Mouse (Mus musculus) heart, adult 2 months (tissue): ENCODE measurements around the gene Ahnak2. TPM values are rescaled to one million over a fixed set of nuclear protein-coding genes. Genes with fewer than 3 reads are reported as not detected.
A peak's percentile ranks its signal among the peaks of the same experiment; 100 is the strongest.
"Not testable (repeated sequence)": the region's sequence is repeated elsewhere in the genome, so short reads cannot be mapped to it uniquely, and the experiment has no call there.

Experiments used
- DNase-seq, 2 experiments: peaks; one replicate each; pipeline ENCODE4 v3.0.0; 2021
- H3K27ac ChIP-seq: fragments of 200-600 bp; 2 replicates; pipeline ENCODE4 v1.8.1; 2022
- H3K27me3 ChIP-seq: fragments of 200-500 bp; 2 replicates; pipeline ENCODE4 v1.6.1; 2012; ENCODE audit warnings: mild to moderate bottlenecking, low read length, inconsistent platforms, mixed read lengths; ENCODE audit not compliant: control insufficient read depth, insufficient read depth
- H3K36me3 ChIP-seq: fragments of 200-500 bp; 2 replicates; pipeline ENCODE4 v1.6.1; 2012; ENCODE audit warnings: low read length, inconsistent platforms; ENCODE audit not compliant: control insufficient read depth, insufficient read depth
- H3K4me1 ChIP-seq: fragments of 200-500 bp; 2 replicates; pipeline ENCODE4 v1.6.1; 2011; ENCODE audit warnings: low read length; ENCODE audit not compliant: control insufficient read depth, insufficient read depth
- H3K4me3 ChIP-seq: fragments of 200-600 bp; 2 replicates; pipeline ENCODE4 v1.8.1; 2022
- H3K79me2 ChIP-seq: fragments of 200-500 bp; replicated peaks from 2 replicates; pipeline ENCODE4 v1.6.1; 2012; ENCODE audit warnings: mild to moderate bottlenecking, inconsistent platforms, low read length, moderate library complexity, mixed read lengths; ENCODE audit not compliant: control insufficient read depth, insufficient read depth
- H3K9ac ChIP-seq: fragments of 200-500 bp; 2 replicates; pipeline ENCODE4 v1.6.1; 2012; ENCODE audit warnings: low read depth, mild to moderate bottlenecking, control low read depth, inconsistent platforms, low read length, mixed read lengths
- CTCF ChIP-seq: fragments of 200-600 bp; IDR thresholded peaks from 2 replicates; pipeline ENCODE4 v1.8.1; 2022; ENCODE audit warnings: antibody characterized with exemption, mild to moderate bottlenecking, moderate library complexity
- EP300 ChIP-seq: fragments of 200-500 bp; IDR thresholded peaks from 2 replicates; pipeline ENCODE4 v1.6.1; 2011; ENCODE audit warnings: low read depth, low read length, control low read depth; ENCODE audit not compliant: insufficient read depth
- POLR2A ChIP-seq: fragments of 200-500 bp; IDR thresholded peaks from 2 replicates; pipeline ENCODE4 v1.6.1; 2011; ENCODE audit warnings: mild to moderate bottlenecking, low read depth, low read length, control low read depth; ENCODE audit not compliant: insufficient read depth
- WGBS: fragments of 180-500 bp; shearing (Covaris S2); methylation state at CpG from one replicate; pipeline ENCODE4 v1.1.7; 2018; 5-methylcytosine and 5-hydroxymethylcytosine counted together
- intact Hi-C: fragments of 180-260 bp; cut with DNase I; formaldehyde crosslinking; loops from one replicate; pipeline ENCODE4 v1.15.1; 2025
- polyA plus RNA-seq: library from polyadenylated mRNA; depleted of rRNA; stranded (reverse); fragments of >200 nt; gene quantifications from 2 replicates; pipeline ENCODE4 v1.2.3, GENCODE M21; 2012
- total RNA-seq, 2 experiments: library from RNA; stranded (reverse); gene quantifications; 2 replicates each; pipeline ENCODE4 v1.2.3; 2021

The Ahnak2 gene
- total and polyA plus RNA-seq, 3 experiments: 5.4 to 15.7 (median 14.8) TPM

DNA sequence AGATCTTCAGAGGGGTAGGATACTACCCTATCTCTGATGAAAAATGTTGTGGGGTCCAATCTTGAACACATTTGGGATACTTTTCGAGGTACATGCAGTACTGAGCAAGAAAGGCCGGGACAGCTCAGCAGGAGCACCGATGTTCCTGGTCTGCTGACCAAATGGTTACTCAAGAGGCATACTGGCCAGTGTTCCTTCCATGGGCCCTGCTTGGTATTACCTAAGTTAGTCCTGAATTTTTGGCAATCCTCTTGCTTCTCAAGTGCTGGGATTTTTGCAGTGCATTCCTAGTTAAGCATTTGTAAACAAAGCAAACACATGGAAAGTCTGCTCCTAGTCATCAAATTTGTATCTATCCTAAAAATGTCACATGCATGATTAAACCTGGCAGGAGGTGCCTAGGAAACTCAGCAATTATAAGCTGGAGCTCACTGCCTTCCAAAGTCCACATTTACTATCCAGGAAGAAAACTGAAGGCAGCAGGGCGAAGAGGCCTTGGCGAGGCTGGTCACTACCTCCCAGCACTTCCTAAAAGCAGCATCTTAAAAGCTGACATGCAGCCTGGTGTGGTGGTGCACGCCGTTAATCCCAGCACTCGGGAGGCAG lies 16.7 kb upstream of the Ahnak2 start:
- H3K36me3 ChIP-seq: peaks cover 8% of the 10 kb centered on the region
- no peak for DNase-seq
- H3K27me3 ChIP-seq: no peaks in the 10 kb centered on the region
- WGBS: 87% methylated on average over 8 of the region's 8 CpGs
- no peaks in the 10 kb centered on the region for H3K79me2 ChIP-seq
- H3K27ac ChIP-seq: no peak overlapping the region
- intact Hi-C loops: no loop called here
- no peak overlapping the region for H3K9ac ChIP-seq
- peaks cover 18% of the 10 kb centered on the region for H3K4me1 ChIP-seq
- TF ChIP-seq POLR2A (no peak), EP300 (no peak), CTCF (no peak)
- H3K4me3 ChIP-seq: no peak overlapping the region

DNA sequence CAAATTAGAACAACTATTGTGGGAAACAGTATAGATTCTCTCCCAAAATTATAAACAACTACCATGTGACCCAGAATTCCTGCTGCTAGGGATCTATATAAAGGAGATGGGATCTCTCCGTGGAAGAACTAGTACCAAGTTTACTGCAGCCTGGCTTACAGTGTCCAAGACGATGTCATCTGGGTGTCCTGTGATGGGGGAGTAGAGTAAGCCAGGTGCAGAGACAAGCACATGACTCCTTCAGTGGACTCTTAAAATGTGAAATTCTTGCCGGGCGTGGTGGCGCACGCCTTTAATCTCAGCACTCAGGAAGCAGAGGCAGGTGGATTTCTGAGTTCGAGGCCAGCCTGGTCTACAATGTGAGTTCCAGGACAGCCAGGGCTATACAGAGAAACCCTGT lies 14.4 kb upstream of the Ahnak2 start:
- not testable (repeated sequence) for H3K27me3 ChIP-seq, H3K4me1 ChIP-seq, H3K27ac ChIP-seq, H3K4me3 ChIP-seq, H3K36me3 ChIP-seq, H3K79me2 ChIP-seq, H3K9ac ChIP-seq, DNase-seq
- WGBS: 80% methylated on average over 7 of the region's 7 CpGs
- intact Hi-C loops: loop anchor here (1.0 kb wide), 1 partner anchor 26 kb away; no protein-coding TSS in a partner anchor

DNA sequence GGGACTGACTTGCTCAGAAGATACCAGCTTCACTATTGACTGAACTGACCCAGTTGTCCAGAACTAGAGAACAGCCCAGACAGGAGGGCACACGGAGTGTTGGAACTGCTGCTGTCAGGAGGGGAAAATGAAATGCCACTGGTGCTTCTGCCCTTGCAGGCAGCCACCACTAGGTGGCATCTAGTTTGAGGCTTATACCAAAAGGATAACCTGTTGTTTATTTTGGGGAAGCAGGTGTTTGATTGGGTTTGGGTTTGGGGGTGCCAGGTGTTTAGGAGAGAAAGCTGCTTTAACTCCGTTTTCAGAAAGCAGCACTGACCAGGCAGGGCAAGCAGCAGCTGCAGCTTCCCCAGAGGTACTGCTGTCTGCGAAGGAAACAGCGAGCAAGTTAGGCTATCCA lies 13.8 kb upstream of the Ahnak2 start:
- no peak overlapping the region for H3K27ac ChIP-seq
- H3K4me3 ChIP-seq: no peak overlapping the region
- H3K79me2 ChIP-seq: no peaks in the 10 kb centered on the region
- H3K36me3 ChIP-seq: no peaks in the 10 kb centered on the region
- WGBS: 59% methylated on average over 4 of the region's 4 CpGs
- intact Hi-C loops: loop anchor here (1.0 kb wide), 1 partner anchor 27 kb away; no protein-coding TSS in a partner anchor
- no peak overlapping the region for H3K9ac ChIP-seq
- peaks cover 3% of the 10 kb centered on the region; the same call in 1 of the 2 replicates for H3K4me1 ChIP-seq
- peak; percentile 48 to 63 for DNase-seq
- no peak for TF ChIP-seq EP300
- TF ChIP-seq CTCF: peak; percentile 93
- H3K27me3 ChIP-seq: no peaks in the 10 kb centered on the region

DNA sequence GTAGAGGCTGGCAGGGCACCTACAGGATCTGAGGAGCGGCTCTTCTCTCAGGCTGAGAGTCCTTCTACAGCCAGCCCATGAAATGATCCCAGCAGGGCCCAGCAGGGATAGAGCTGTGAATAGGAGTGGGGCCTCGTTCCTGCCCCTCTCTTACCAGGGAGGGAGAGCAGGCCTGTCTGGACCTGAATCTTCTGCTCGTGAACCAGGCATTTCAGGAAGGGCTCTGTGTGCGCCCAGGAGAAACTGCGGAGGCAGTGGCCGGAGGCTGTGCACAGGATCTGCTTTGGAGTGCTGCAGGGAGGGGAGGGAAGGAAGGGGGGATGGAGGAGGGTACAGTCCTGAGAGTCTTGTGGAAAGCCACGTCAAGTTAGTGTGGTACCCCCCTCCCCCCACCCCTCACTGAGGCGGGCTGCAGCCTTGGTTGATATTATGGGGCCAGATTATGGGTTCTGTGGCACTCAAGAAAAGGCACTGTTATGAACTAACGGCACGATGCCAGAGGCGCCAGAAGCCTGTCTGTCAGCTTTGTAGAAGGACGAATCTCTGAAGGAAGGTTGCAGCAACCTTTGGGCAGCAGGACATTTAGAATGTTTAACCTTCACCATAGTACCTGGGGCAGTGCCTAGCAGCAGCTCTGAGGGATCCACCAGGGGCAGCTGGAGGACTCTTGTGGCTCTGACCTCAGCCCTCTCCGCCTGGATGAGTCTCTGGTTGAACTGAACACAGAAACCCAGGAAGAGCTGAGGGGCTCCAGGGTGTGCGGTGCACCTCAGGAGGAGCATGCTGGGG lies 12.4 kb upstream of the Ahnak2 start:
- intact Hi-C loops: no loop called here
- no peaks in the 10 kb centered on the region for H3K27me3 ChIP-seq
- H3K27ac ChIP-seq: no peak overlapping the region
- H3K36me3 ChIP-seq: no peaks in the 10 kb centered on the region
- no peak for TF ChIP-seq POLR2A
- TF ChIP-seq CTCF: no peak
- no peak for TF ChIP-seq EP300
- H3K4me1 ChIP-seq: no peaks in the 10 kb centered on the region
- DNase-seq: no peak
- H3K4me3 ChIP-seq: no peak overlapping the region
- WGBS: 84% methylated on average over 14 of the region's 14 CpGs
- H3K9ac ChIP-seq: no peak overlapping the region
- H3K79me2 ChIP-seq: no peaks in the 10 kb centered on the region

DNA sequence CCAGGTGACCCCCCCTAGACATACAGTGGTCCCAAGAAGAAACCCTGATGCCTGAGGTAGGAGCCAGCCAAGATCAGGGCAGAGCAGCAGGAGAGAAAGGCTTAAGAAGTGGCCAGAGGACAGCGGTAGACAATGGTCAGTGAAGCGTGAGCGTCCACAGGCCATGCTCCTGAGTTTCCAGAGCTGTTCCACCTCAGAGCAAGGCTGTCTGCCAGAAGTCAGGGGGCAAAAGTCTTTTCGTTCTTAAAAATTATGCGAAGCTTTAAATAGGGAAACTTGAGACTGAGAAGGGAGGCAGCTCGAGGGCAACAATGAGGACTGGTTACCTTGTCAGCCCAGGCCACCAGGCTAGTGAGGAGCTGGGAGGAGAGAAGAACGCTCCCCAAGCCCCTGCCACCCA lies 10.9 kb upstream of the Ahnak2 start:
- no peaks in the 10 kb centered on the region for H3K36me3 ChIP-seq
- no peak for DNase-seq
- intact Hi-C loops: no loop called here
- no peak for TF ChIP-seq EP300
- TF ChIP-seq POLR2A: no peak
- no peak for TF ChIP-seq CTCF
- no peak overlapping the region for H3K9ac ChIP-seq
- WGBS: 94% methylated on average over 7 of the region's 7 CpGs
- no peak overlapping the region for H3K4me3 ChIP-seq
- H3K27ac ChIP-seq: no peak overlapping the region
- no peaks in the 10 kb centered on the region for H3K27me3 ChIP-seq
- no peaks in the 10 kb centered on the region; the same call in 1 of the 2 replicates for H3K4me1 ChIP-seq
- H3K79me2 ChIP-seq: no peaks in the 10 kb centered on the region

DNA sequence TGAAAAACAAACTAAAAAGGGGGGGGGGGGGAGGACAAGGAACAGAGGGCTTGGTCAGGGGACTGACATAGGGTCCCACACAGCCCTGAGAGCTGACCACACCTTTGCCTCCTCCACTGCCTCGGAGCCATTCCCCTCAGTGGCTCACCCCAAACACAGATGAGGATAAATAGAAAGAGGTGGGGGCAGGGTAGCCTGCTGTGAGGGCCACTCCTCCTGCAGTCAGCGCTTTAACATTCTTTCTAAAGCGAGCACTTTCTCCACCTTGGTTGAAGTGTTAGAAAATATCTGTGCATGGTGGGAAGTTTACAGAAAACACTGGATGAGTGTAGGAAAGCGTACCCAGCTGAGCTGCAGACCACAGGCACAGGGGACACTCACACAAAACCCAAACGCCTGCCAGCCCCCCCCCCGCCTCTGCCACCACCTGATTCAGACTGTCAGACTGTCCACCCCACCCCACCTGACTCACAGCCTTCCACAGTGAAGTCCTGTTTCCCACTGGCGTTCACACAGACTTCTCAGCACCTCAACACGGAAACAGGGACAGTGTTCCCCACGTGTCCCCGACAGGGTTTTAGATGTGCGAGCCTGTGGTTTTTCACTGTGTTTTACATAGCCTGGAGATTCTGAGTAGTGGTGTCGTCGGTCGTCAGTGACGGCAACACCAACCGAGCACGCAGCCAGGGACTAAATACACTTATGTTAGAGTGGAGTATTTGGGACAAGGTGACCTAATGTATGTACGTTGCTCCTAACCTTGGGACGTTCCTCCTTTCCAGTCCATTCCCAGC lies 7.8 kb upstream of the Ahnak2 start:
- DNase-seq: no peak
- intact Hi-C loops: no loop called here
- no peaks in the 10 kb centered on the region for H3K36me3 ChIP-seq
- H3K4me3 ChIP-seq: no peak overlapping the region
- H3K27ac ChIP-seq: no peak overlapping the region
- TF ChIP-seq CTCF (no peak), EP300 (no peak), POLR2A (no peak)
- no peak overlapping the region for H3K9ac ChIP-seq
- no peaks in the 10 kb centered on the region for H3K27me3 ChIP-seq
- 69% methylated on average over 19 of the region's 19 CpGs for WGBS
- no peaks in the 10 kb centered on the region for H3K79me2 ChIP-seq
- no peaks in the 10 kb centered on the region; the same call in 1 of the 2 replicates for H3K4me1 ChIP-seq
